Mouse (Mus musculus) forebrain, embryonic 14.5 days (tissue): ENCODE results near the gene Dync1i1. TPM values are rescaled to one million over a fixed set of nuclear protein-coding genes. Genes with fewer than 3 reads are reported as not detected.

Source experiments
- ATAC-seq: fragments of 200-750 bp; cut with Nextera tagmentation; 2 replicates; pipeline ENCODE4 v1.8.0; 2017; ENCODE audit warnings: mild to moderate bottlenecking, moderate library complexity
- DNase-seq: peaks from one replicate; pipeline ENCODE4 v3.0.0-alpha.2; 2015; ENCODE audit warnings: low spot score
- H3K27ac ChIP-seq: fragments of 300-500 bp; sonication (generic); 2 replicates; pipeline ENCODE4 v1.5.1; 2014; ENCODE audit warnings: low read depth, mild to moderate bottlenecking, control low read depth, low read length, moderate library complexity
- H3K27me3 ChIP-seq: fragments of 300-500 bp; sonication (generic); replicated peaks from 2 replicates; pipeline ENCODE4 v1.6.1; 2014; ENCODE audit warnings: low read length, control low read depth, mixed read lengths; ENCODE audit not compliant: control insufficient read depth, insufficient read depth
- H3K36me3 ChIP-seq: fragments of 300-500 bp; sonication (generic); 2 replicates; pipeline ENCODE4 v1.6.1; 2014; ENCODE audit warnings: low read length, control low read depth; ENCODE audit not compliant: control insufficient read depth, insufficient read depth
- H3K4me1 ChIP-seq: fragments of 300-500 bp; sonication (generic); 2 replicates; pipeline ENCODE4 v1.6.1; 2014; ENCODE audit warnings: antibody characterized with exemption, low read length, control low read depth; ENCODE audit not compliant: control insufficient read depth, insufficient read depth
- H3K4me2 ChIP-seq: fragments of 300-500 bp; sonication (generic); 2 replicates; pipeline ENCODE4 v1.6.1; 2014; ENCODE audit warnings: mild to moderate bottlenecking, control low read depth, low read length
- H3K4me3 ChIP-seq: fragments of 300-500 bp; sonication (generic); 2 replicates; pipeline ENCODE4 v1.5.1; 2014; ENCODE audit warnings: low read depth, low read length, control low read depth
- H3K9ac ChIP-seq: fragments of 300-500 bp; sonication (generic); 2 replicates; pipeline ENCODE4 v1.6.1; 2014; ENCODE audit warnings: mild to moderate bottlenecking, low read length, control low read depth, moderate library complexity
- H3K9me3 ChIP-seq: fragments of 300-500 bp; sonication (generic); replicated peaks from 2 replicates; pipeline ENCODE4 v1.6.1; 2016; ENCODE audit warnings: low read length, control low read depth, mixed read lengths; ENCODE audit not compliant: control insufficient read depth
- WGBS: fragments of 180-500 bp; shearing (Covaris S2); extraction: QIAGEN DNeasy Blood & Tissue Kit; methylation state at CpG from one replicate; pipeline ENCODE4 v1.1.7; 2014; 5-methylcytosine and 5-hydroxymethylcytosine counted together
- polyA plus RNA-seq: library from polyadenylated mRNA; unstranded; fragments of >200 nt; fragmentation: Nextera tagmentation; extraction: Ambion mirVana; gene quantifications from 2 replicates; pipeline ENCODE4 v1.2.1, GENCODE M21; 2014

The Dync1i1 gene
- polyA plus RNA-seq, 1 experiment from 2014 or later: 56.0 TPM

DNA sequence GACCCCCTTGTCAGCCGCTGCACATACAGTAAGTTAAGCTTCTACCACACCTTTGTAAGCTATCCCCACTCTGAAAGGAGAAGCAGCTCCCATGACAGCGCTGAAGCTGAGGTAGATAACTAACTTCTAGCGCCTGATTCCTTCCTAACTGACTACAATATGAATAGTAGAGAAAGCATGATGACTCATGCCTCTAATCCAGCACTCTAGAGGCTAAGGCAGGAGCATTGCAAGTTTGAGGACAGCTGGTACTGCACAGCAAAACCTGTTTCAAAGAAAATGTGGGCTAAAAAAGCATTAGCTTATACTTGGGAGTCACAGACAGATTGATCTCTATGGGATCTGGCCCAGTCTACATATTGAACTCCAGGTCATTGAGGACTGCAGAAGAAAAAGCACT lies 236.5 kb downstream of the Dync1i1 start:
- no peak overlapping the region for H3K9ac ChIP-seq

DNA sequence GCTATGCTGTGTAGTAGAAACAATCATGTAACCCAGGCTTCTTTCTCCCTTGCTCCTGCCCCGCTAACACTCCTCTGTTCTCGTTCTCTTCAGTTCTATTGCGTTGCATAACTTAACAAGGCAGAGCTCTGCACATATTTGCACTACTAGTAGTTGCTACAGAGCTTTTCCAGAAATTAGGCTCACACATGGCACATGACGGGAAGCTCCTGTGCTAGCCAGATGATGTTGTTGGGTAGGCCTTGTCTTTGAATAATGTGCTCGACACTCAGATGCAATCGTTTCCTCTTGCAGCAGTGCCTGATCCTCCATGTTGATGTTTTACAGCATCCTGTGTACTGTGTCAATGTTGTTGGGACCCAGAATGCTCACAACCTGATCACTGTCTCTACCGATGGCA lies 240.9 kb downstream of the Dync1i1 start:
- Histone ChIP-seq H3K4me3 (no peak overlapping the region), H3K4me1 (no peaks in the 10 kb centered on the region), H3K27me3 (no peaks in the 10 kb centered on the region), H3K4me2 (no peak overlapping the region), H3K9me3 (no peaks in the 10 kb centered on the region), H3K9ac (no peak overlapping the region), H3K27ac (no peak overlapping the region), H3K36me3 (no peaks in the 10 kb centered on the region)
- ATAC-seq (no peak), DNase-seq (no peak)
- WGBS: 92% methylated on average over 7 of the region's 7 CpGs

More for the DNA sequence above, 236.5 kb downstream of the Dync1i1 start:
- Histone ChIP-seq H3K4me3 (no peak overlapping the region), H3K4me1 (no peaks in the 10 kb centered on the region), H3K27ac (no peak overlapping the region), H3K9me3 (no peaks in the 10 kb centered on the region), H3K4me2 (no peak overlapping the region), H3K27me3 (no peaks in the 10 kb centered on the region), H3K36me3 (no peaks in the 10 kb centered on the region)
- DNase-seq (no peak), ATAC-seq (no peak)
- 94% methylated on average over 3 of the region's 3 CpGs for WGBS

DNA sequence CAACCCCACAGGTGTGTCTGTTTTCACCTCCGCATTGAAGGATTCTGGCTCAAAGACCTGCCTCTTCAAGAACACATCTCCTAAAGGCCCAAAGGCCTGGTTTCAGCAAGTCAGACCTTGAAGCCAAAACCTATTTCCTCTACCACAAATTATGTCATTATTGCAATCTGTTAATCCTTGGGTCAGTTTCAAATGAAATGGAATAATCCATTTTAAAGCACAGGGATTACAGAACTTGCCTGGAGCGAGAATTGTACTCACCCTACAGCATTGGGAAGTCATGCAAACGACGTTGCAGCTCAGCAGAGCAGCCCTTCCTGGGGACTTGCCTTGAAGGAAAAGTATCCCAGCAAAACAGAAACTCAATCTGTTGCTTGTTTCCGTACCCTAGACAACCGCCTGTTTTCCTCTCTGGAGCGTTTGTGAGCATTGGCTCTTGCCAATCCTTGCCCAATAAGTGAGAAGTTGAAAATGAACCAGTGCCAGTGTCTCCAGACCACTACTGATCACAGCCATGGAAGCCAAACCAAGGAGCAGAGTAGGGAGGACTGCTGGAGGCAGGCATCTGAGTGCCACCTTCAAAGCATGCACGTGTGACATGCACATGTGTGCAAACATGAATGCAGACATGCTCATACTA lies 241.5 kb downstream of the Dync1i1 start:
- no peaks in the 10 kb centered on the region for H3K4me1 ChIP-seq
- no peaks in the 10 kb centered on the region for H3K27me3 ChIP-seq
- no peak overlapping the region for H3K27ac ChIP-seq
- DNase-seq: no peak
- WGBS: 83% methylated on average over 8 of the region's 8 CpGs
- H3K36me3 ChIP-seq: no peaks in the 10 kb centered on the region
- no peaks in the 10 kb centered on the region for H3K9me3 ChIP-seq
- H3K4me2 ChIP-seq: no peak overlapping the region
- ATAC-seq: no peak
- H3K9ac ChIP-seq: no peak overlapping the region
- no peak overlapping the region for H3K4me3 ChIP-seq

DNA sequence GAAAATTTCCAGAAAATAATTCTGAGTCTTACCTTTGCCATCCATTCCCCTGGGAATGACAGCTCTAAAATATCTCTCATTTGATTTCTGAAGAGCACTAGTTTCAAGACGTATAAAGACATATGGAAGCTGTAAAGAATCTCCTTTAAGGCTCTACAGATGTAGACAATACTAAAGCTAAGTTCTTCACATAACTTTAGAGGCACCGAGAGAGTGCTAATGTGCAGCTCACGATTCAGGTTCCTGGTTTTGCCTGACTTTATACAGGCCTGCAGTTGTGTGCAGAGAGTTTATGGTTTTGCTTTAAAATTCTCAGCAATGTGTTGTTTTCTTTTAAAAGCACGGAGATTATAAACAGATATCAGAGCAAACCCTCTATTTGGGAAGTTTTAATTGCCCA lies 242.1 kb downstream of the Dync1i1 start:
- Histone ChIP-seq H3K36me3 (no peaks in the 10 kb centered on the region), H3K4me3 (no peak overlapping the region), H3K9me3 (no peaks in the 10 kb centered on the region), H3K9ac (no peak overlapping the region), H3K27me3 (no peaks in the 10 kb centered on the region), H3K4me1 (no peaks in the 10 kb centered on the region), H3K4me2 (no peak overlapping the region), H3K27ac (no peak overlapping the region)
- no peak for ATAC-seq
- WGBS: 83% methylated on average over 4 of the region's 4 CpGs
- DNase-seq: no peak

DNA sequence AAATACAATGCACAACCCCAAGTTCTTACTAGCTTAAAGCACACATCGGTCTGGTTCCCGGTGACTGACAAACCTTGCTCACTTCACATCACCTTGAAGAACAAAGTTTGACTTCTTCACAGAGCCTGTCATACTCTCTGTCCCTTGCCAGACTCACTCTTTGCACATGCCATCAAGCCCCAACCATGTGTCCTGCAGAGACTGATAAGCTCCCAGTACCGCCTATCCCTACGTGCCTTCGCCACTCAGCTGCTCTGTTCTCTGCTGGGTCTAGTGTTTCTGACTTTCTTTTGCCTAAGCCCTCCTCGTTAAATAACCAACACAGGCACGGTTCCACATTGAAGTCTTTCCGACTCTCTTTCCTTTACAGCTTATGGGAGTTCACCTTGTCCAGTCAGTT lies 244.2 kb downstream of the Dync1i1 start:
- 80% methylated on average over 8 of the region's 8 CpGs for WGBS

DNA sequence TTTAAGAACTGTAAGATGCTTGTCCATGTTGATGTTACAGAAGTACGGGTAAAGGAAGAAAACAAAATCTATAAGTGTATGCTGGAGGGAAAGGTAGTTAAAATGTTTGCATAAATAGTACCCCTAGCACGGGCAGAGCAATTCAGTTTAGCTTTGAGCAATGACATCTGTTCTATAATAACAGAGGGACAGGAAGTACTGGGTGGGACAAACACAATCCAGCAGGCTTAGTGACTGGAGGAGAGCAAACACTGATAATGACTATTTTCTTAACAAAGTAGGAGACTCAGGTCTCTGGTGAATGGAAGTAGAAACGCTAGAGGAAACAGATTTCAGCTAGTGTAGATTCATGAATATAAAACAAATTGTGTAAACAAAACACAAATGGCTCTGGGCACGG lies 250.8 kb downstream of the Dync1i1 start:
- H3K4me1 ChIP-seq: no peaks in the 10 kb centered on the region
- H3K36me3 ChIP-seq: no peaks in the 10 kb centered on the region
- H3K4me2 ChIP-seq: no peak overlapping the region
- ATAC-seq (no peak), DNase-seq (no peak)
- no peaks in the 10 kb centered on the region for H3K9me3 ChIP-seq
- no peak overlapping the region for H3K27ac ChIP-seq
- H3K27me3 ChIP-seq: no peaks in the 10 kb centered on the region
- H3K4me3 ChIP-seq: no peak overlapping the region
- no peak overlapping the region for H3K9ac ChIP-seq
- WGBS: 80% methylated on average over 4 of the region's 4 CpGs

More for the DNA sequence above, 244.2 kb downstream of the Dync1i1 start:
- Histone ChIP-seq H3K36me3 (no peaks in the 10 kb centered on the region), H3K4me1 (no peaks in the 10 kb centered on the region), H3K9me3 (no peaks in the 10 kb centered on the region), H3K9ac (no peak overlapping the region), H3K4me3 (no peak overlapping the region), H3K27ac (no peak overlapping the region), H3K27me3 (no peaks in the 10 kb centered on the region), H3K4me2 (no peak overlapping the region)
- DNase-seq (no peak), ATAC-seq (no peak)

DNA sequence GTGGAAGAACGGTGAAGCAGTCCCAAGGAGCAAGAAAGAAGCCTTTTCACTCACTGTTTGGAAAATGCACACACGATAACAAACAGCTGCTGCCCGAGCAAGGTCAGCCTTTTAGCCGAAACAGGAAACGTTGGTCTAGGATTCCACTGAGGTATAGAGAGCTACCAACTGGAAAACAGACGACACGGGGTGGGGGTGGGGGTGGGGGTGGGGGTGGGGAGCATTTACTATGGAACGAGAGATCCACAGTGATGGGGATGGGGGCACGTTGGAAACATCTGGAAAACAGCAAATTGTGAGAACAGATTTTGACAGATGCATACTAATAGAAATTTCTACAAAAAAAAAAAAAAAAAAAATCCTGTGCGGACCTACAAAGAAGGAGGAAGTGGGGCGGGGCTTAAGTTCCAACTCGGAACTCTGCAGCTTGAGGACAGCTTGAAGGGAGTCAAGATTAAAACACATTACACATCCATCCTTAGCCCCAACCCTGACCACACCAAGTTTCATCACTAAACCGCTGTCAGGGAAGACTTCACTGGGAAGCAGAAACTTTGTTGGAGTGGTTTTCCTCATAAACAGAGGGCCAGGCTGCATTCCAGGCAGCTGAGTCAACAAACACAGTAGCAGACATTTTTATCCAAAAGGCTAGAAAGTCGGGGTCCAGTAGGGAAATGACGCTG lies 251.9 kb downstream of the Dync1i1 start:
- Histone ChIP-seq H3K36me3 (no peaks in the 10 kb centered on the region), H3K4me3 (no peak overlapping the region), H3K27me3 (no peaks in the 10 kb centered on the region), H3K4me2 (no peak overlapping the region), H3K4me1 (no peaks in the 10 kb centered on the region), H3K27ac (no peak overlapping the region), H3K9ac (no peak overlapping the region), H3K9me3 (no peaks in the 10 kb centered on the region)
- no peak for DNase-seq
- ATAC-seq: no peak
- 77% methylated on average over 15 of the region's 15 CpGs for WGBS

DNA sequence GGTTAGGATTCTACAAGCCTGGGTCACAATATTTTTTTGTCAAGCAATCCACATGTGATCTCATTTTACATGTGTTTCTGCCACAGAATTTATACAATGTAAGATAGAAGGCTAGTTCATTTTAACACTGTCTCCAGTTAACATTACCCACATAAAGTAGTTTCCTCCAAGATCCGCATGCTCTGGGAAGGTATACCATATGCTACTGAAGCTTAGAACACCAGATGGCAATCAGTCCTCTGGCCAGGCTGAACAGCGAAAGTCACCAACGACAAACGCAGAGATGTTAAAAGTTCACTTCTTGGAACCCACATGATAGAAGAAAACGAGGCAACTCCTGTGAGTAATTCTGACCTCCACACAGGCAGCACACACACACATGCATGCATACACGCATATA lies 265.8 kb downstream of the Dync1i1 start:
- Histone ChIP-seq H3K9me3 (no peaks in the 10 kb centered on the region), H3K4me2 (peak overlapping the region; percentile 43), H3K27me3 (no peaks in the 10 kb centered on the region), H3K4me1 (peaks cover 27% of the 10 kb centered on the region), H3K36me3 (no peaks in the 10 kb centered on the region), H3K4me3 (no peak overlapping the region), H3K9ac (no peak overlapping the region), H3K27ac (peak overlapping the region; percentile 81; the same call in 1 of the 2 replicates)
- 60% methylated on average over 6 of the region's 6 CpGs for WGBS
- peak; percentile 35 for ATAC-seq
- DNase-seq: peak; percentile 33
